Mouse (Mus musculus): ENCODE results near the gene Ticam1.

- no peak for TF ChIP-seq CTCF (conservative IDR thresholded peaks at IDR 0.05; ENCODE audit: insufficient read depth, insufficient read length, low read depth, low read length)
- TF ChIP-seq POLR2A (IDR thresholded peaks at IDR 0.05; ENCODE audit: low read depth, low read length): no peak
Measured at GRCm38 (mm10) chr17:56257181-56257894, 19.2 kb downstream of the Ticam1 start.
